Mouse (Mus musculus) brain, embryonic 14.5 days (tissue): ENCODE data around the gene Hist1h3c.

Experiments
- CTCF ChIP-seq: fragments of 200-500 bp; IDR thresholded peaks from 2 replicates; pipeline ENCODE4 v1.5.1; 2012; ENCODE audit warnings: inconsistent platforms, mild to moderate bottlenecking, moderate library complexity, borderline replicate concordance; ENCODE audit not compliant: insufficient read depth, insufficient read length; ENCODE audit errors: extremely low read depth
- POLR2A ChIP-seq: fragments of 200-500 bp; IDR thresholded peaks from 2 replicates; pipeline ENCODE4 v1.6.1; 2012; ENCODE audit warnings: mild to moderate bottlenecking, inconsistent platforms, borderline replicate concordance; ENCODE audit not compliant: poor library complexity, insufficient read depth, insufficient read length, severe bottlenecking; ENCODE audit errors: extremely low read depth

GRCm38 (mm10) chr13:23702220-23702619 is 43.2 kb downstream of the Hist1h3c start:
- TF ChIP-seq CTCF (no peak), POLR2A (no peak)
